Mouse (Mus musculus) midbrain, embryonic 16.5 days (tissue): Measurements from ENCODE around the gene Casc3. TPM values are rescaled to one million over a fixed set of nuclear protein-coding genes. Genes with fewer than 3 reads are reported as not detected.

Source experiments
- ATAC-seq: fragments of 200-750 bp; cut with Nextera tagmentation; 2 replicates; pipeline ENCODE4 v1.8.0; 2017; ENCODE audit warnings: moderate TSS enrichment
- H3K27ac ChIP-seq: fragments of 300-500 bp; sonication (generic); 2 replicates; pipeline ENCODE4 v1.5.1; 2014; ENCODE audit warnings: mild to moderate bottlenecking, low read length, mixed read lengths
- H3K27me3 ChIP-seq: fragments of 300-500 bp; sonication (generic); 2 replicates; pipeline ENCODE4 v1.6.1; 2014; ENCODE audit warnings: low read depth, low read length, mixed read lengths; ENCODE audit not compliant: control insufficient read depth, insufficient read depth
- H3K36me3 ChIP-seq: fragments of 300-500 bp; sonication (generic); 2 replicates; pipeline ENCODE4 v1.6.1; 2014; ENCODE audit warnings: mild to moderate bottlenecking, low read length, moderate library complexity, mixed read lengths; ENCODE audit not compliant: control insufficient read depth, insufficient read depth
- H3K4me1 ChIP-seq: fragments of 300-500 bp; sonication (generic); 2 replicates; pipeline ENCODE4 v1.6.1; 2014; ENCODE audit warnings: mild to moderate bottlenecking, low read length, mixed read lengths; ENCODE audit not compliant: control insufficient read depth, insufficient read depth
- H3K4me2 ChIP-seq: fragments of 300-500 bp; sonication (generic); 2 replicates; pipeline ENCODE4 v1.6.1; 2014; ENCODE audit warnings: mild to moderate bottlenecking, low read length, mixed read lengths
- H3K4me3 ChIP-seq: fragments of 300-500 bp; sonication (generic); 2 replicates; pipeline ENCODE4 v1.5.1; 2014; ENCODE audit warnings: low read depth, mild to moderate bottlenecking, low read length, moderate library complexity, mixed read lengths
- H3K9ac ChIP-seq: fragments of 300-500 bp; sonication (generic); 2 replicates; pipeline ENCODE4 v1.6.1; 2014; ENCODE audit warnings: low read depth, low read length, mixed read lengths
- H3K9me3 ChIP-seq: fragments of 300-500 bp; sonication (generic); replicated peaks from 2 replicates; pipeline ENCODE4 v1.6.1; 2014; ENCODE audit warnings: mild to moderate bottlenecking, low read length, mixed read lengths; ENCODE audit not compliant: control insufficient read depth, poor library complexity, severe bottlenecking
- WGBS: fragments of 180-500 bp; shearing (Covaris S2); extraction: QIAGEN DNeasy Blood & Tissue Kit; methylation state at CpG from one replicate; pipeline ENCODE4 v1.1.7; 2014; 5-methylcytosine and 5-hydroxymethylcytosine counted together
- polyA plus RNA-seq: library from polyadenylated mRNA; unstranded; fragments of >200 nt; fragmentation: Nextera tagmentation; extraction: Ambion mirVana; gene quantifications from 2 replicates; pipeline ENCODE4 v1.2.1, GENCODE M21; 2015

Gene Casc3
- polyA plus RNA-seq, 1 experiment from 2014 or later, result 47.0 TPM

DNA sequence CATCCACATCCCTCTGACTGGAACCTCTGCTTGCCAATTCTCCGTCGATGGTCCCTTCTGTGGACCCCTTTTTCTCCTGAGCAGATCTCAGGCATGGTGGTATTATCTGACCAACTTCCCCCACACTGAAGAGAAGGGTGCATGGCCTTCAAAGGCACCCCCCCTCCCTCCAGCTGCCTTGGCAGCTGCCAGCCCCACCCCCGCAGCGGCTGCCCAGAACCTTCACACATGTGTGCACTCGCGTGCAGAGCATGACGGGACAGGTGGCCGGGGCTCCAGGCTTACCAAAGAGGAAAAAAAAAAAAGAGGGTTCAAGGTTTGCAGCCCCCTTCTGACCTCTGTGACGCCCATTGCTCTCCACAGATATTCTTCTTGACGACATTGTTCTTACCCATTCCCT, 35.2 kb downstream of the Casc3 start:
- 60% methylated on average over 10 of the region's 10 CpGs for WGBS

DNA sequence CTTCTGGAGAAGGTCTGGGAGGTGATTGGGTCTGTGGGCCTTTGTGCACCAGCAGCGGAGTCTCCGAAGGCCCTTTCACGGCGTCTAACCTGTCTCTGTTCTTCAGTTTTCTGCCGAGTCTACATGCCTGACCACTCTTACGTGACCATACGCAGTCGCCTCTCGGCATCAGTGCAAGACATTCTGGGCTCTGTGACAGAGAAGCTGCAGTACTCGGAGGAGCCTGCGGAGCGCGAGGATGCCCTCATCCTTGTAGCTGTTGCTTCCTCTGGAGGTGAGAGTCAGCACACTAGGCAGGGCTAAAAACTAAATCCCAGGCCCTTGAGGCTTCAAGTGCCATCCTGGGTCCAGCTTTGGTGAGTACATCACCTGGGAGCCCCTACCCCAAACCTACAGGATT, 41.3 kb downstream of the Casc3 start:
- ATAC-seq, result no peak
- no peak overlapping the region for H3K4me2 ChIP-seq
- peaks cover 9% of the 10 kb centered on the region for H3K4me1 ChIP-seq
- no peak overlapping the region for H3K27ac ChIP-seq
- WGBS, result 56% methylated on average over 13 of the region's 13 CpGs
- H3K27me3 ChIP-seq, result no peaks in the 10 kb centered on the region
- H3K36me3 ChIP-seq, result no peaks in the 10 kb centered on the region; the same call in 1 of the 2 replicates
- H3K4me3 ChIP-seq, result no peak overlapping the region
- H3K9ac ChIP-seq, result no peak overlapping the region
- H3K9me3 ChIP-seq, result no peaks in the 10 kb centered on the region

More for the DNA sequence above, 35.2 kb downstream of the Casc3 start:
- H3K27me3 ChIP-seq, result no peaks in the 10 kb centered on the region
- ATAC-seq, result no peak
- H3K4me3 ChIP-seq, result no peak overlapping the region
- H3K27ac ChIP-seq, result no peak overlapping the region
- peaks cover 18% of the 10 kb centered on the region; the same call in 1 of the 2 replicates for H3K4me1 ChIP-seq
- no peaks in the 10 kb centered on the region for H3K9me3 ChIP-seq
- no peak overlapping the region for H3K9ac ChIP-seq
- no peak overlapping the region for H3K4me2 ChIP-seq
- H3K36me3 ChIP-seq, result no peaks in the 10 kb centered on the region

DNA sequence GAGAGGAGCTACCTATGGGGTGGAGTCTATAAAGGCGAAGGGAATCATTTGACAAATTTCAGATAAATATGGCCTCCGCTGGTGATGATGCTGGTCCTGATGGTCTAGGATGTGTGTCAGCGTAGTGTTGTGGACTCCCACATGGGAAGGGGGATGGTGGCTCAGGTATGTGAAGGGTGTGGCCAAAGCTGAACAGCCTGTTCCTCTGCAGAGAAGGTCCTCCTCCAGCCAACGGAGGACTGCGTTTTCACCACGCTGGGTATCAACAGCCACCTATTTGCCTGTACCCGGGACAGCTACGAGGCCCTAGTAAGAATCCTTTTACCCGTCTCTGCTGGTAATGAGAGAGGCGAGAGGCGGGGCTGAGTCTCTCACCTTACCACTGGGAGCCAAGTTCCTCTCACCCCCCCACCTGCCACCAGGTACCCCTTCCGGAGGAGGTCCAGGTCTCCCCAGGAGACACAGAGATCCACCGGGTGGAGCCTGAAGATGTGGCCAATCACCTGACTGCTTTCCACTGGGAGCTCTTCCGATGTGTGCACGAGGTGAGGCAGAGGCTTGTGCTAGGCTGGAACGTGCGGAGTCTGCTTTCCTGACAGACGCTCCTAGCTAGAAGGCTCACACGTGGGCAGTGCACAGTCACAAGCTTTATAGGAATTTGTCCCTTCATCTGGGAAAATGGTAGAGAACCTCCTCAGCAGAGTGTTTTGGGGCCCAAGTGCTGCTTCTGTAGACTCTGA, 42.3 kb downstream of the Casc3 start:
- Histone ChIP-seq H3K4me1 (peaks cover 9% of the 10 kb centered on the region), H3K4me3 (no peak overlapping the region), H3K27ac (no peak overlapping the region), H3K9ac (no peak overlapping the region), H3K4me2 (no peak overlapping the region), H3K27me3 (no peaks in the 10 kb centered on the region), H3K36me3 (no peaks in the 10 kb centered on the region; the same call in 1 of the 2 replicates), H3K9me3 (no peaks in the 10 kb centered on the region)
- WGBS, result 76% methylated on average over 19 of the region's 19 CpGs
- ATAC-seq, result no peak

DNA sequence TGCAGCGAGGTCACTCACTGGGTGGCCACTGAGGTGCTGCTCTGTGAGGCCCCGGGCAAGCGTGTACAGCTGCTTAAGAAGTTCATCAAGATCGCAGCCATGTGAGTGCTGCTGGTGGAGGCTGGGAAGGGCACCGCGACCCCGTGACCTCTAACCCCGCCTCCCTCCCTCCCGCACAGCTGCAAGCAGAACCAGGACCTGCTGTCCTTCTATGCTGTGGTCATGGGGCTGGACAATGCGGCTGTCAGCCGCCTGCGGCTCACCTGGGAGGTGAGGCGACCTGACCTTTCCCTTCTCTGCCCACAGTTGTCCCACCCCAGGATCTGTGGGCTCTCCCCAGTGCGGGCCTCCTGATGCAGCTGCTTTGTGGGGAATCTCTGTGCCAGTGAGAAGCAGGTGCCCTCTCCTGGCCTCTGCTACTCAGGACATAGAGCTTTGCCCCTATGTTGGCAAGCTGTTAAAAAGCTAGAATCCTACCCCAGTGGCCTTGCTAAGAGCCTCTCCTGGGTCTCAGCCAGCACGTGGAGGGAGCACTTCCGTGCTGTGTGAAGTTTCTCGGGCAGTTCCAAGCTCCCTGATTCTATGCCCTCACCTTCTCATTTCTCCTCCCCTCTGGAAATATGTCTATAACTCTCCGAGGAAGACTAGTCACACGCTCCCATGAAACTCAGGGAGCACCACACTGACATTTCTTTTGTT, 44.6 kb downstream of the Casc3 start:
- no peaks in the 10 kb centered on the region for H3K9me3 ChIP-seq
- no peaks in the 10 kb centered on the region for H3K27me3 ChIP-seq
- peaks cover 9% of the 10 kb centered on the region for H3K4me1 ChIP-seq
- no peak for ATAC-seq
- H3K4me2 ChIP-seq, result peak overlapping the region; percentile 33; the same call in 1 of the 2 replicates
- WGBS, result 9% methylated on average over 19 of the region's 19 CpGs
- H3K4me3 ChIP-seq, result no peak overlapping the region
- no peaks in the 10 kb centered on the region; the same call in 1 of the 2 replicates for H3K36me3 ChIP-seq
- no peak overlapping the region for H3K9ac ChIP-seq
- no peak overlapping the region; the same call in 1 of the 2 replicates for H3K27ac ChIP-seq

DNA sequence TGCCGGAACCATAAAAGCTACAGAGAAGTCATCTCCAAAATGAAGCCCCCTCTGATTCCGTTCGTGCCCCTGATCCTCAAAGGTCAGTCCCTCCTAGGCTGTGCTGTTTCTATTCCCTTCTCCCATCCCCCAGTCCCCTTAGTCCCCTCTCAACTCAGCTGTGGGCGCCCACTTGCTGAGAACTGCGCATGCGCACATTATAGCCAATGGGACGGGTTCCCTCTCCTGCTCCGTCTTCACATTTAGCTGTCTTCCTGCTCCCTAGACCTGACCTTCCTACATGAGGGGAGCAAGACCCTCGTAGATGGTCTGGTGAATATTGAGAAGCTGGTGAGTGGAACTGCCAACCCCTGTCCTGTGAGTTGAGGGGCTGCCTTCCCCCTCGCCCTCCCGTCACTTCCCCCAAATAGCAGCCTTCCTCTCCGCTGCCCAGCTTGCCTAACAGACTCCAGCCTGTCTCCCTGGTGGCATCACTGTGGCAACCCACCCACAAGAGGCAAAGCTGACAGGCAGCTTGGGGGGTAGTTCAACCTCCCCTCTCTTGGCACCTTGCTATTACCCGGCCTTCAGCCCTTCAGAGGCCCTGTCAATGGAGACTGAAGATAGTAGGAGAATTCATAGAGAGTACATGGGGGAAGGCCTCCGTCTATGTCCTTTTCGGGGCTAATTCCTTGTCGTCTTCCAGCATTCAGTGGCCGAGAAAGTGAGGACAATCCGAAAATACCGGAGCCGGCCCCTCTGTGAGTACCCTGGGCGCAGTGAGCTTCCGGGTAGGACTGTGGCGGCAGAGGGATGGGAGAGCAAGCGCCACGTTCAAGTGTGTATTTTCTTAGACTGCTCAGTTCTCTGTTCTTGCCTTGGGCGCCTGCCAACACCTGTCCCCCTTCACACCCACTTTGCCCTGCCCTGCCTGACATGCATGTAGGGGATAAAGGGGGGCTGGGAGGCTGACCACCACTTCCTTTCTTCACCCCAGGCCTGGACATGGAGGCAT, 45.7 kb downstream of the Casc3 start:
- ATAC-seq, result no peak
- Histone ChIP-seq H3K9me3 (no peaks in the 10 kb centered on the region), H3K27me3 (no peaks in the 10 kb centered on the region), H3K27ac (no peak overlapping the region), H3K36me3 (no peaks in the 10 kb centered on the region; the same call in 1 of the 2 replicates), H3K4me2 (peak overlapping the region; percentile 33), H3K4me3 (peak overlapping the region; percentile 8), H3K4me1 (peaks cover 9% of the 10 kb centered on the region), H3K9ac (no peak overlapping the region)
- WGBS, result 58% methylated on average over 26 of the region's 26 CpGs

DNA sequence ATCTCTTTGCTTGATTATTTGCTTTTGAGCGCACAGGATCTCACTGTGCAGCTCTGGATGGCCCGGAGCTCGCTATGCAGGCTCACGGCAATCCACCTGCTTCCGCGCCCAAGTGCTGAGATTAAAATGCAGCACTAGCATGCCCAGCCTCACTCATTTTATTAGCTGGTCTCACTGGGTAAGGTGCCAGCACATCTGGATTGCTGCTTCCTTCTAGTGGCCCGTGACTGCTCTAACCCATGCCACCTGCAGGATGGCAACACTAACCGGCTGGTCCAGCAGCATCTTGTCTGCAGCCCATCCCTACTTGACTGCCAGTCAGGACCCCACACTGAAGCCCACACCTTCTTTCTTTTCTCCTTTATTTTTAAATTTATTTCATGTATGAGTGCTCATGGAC, 49.4 kb downstream of the Casc3 start:
- 92% methylated on average over 8 of the region's 8 CpGs for WGBS
- Histone ChIP-seq H3K9ac (no peak overlapping the region), H3K27ac (no peak overlapping the region), H3K4me3 (no peak overlapping the region), H3K4me2 (no peak overlapping the region), H3K9me3 (no peaks in the 10 kb centered on the region), H3K27me3 (no peaks in the 10 kb centered on the region), H3K4me1 (peaks cover 8% of the 10 kb centered on the region), H3K36me3 (no peaks in the 10 kb centered on the region; the same call in 1 of the 2 replicates)
- no peak for ATAC-seq

DNA sequence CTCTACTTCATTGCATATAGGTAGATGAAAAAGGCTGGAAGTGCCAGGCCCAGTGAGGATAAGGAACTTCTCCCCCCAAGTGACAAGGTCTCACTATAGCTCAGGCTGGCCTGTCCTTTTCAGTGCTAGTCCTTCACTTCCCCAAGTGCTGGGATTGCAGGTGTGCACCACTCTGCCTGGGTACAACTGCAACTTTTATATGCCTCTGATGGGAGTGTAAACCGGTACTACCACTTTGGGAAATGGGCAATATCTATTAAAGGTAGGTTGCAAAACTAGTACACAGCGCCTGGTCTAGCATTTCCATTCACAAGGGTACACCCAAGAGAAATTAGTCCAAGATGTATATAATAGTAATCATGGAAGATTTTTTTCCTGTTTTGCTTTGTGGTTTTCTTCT, 50.0 kb downstream of the Casc3 start:
- no peak for ATAC-seq
- H3K9me3 ChIP-seq, result no peaks in the 10 kb centered on the region
- no peak overlapping the region for H3K4me2 ChIP-seq
- no peak overlapping the region for H3K9ac ChIP-seq
- no peaks in the 10 kb centered on the region for H3K27me3 ChIP-seq
- peaks cover 2% of the 10 kb centered on the region for H3K4me1 ChIP-seq
- H3K36me3 ChIP-seq, result no peaks in the 10 kb centered on the region; the same call in 1 of the 2 replicates
- 94% methylated on average over 2 of the region's 2 CpGs for WGBS
- H3K4me3 ChIP-seq, result no peak overlapping the region
- H3K27ac ChIP-seq, result no peak overlapping the region

DNA sequence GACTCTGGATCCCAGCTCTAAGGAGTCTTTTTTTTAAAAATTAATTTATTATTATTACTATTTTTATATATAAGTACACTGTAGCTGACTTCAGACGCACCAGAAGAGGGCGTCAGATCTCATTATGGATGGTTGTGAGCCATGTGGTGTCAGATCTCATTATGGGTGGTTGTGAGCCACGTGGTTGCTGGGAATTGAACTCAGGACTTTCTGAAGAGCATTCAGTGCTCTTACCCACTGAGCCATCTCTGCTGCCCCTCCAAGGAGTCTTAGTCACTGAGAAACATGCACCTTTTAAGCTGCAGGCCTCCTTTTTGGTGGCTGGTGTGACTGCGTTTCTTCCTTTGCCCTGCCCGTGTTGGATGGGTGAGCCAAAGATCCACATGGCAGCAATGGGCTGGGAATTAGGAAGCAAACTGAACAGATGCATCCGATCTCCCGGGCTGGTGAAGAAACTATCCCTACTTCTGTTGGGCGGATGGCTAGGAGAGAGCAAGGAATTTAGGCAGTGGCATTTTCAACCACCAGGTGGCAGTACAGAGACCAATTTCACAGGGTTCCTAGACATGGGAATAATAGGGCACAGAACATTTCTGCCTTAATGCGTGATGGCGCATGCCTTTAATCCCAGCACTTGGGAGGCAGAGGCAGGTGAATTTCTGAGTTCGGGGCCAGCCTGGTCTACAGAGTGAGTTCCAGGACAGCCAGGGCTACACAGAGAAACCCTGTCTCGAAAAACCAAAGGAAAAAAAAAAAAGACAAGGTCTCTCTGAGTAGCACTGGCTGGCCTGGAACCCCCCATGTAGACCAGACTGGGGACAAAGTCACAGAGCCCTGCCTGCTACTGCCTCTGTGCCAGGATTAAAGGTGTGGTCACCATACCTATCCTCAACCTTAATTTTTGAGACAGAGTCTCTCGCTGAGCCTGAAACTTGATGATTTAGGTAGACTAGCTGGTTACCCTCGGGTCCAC, 54.3 kb downstream of the Casc3 start:
- Histone ChIP-seq H3K27me3 (no peaks in the 10 kb centered on the region), H3K4me2 (no peak overlapping the region), H3K4me1 (peaks cover 3% of the 10 kb centered on the region; the same call in 1 of the 2 replicates), H3K27ac (no peak overlapping the region), H3K9me3 (no peaks in the 10 kb centered on the region), H3K36me3 (no peaks in the 10 kb centered on the region), H3K4me3 (no peak overlapping the region), H3K9ac (no peak overlapping the region)
- no peak for ATAC-seq
- 31% methylated on average over 14 of the region's 14 CpGs for WGBS
